Mouse (Mus musculus): ENCODE results near the gene Agfg1. TPM values are rescaled to one million over a fixed set of nuclear protein-coding genes. Genes with fewer than 3 reads are reported as not detected.
A peak's percentile ranks its signal among the peaks of the same experiment; 100 is the strongest.

Agfg1 gene
- polyA plus RNA-seq, 1 experiment: 38.3 TPM

- Histone ChIP-seq H3K27ac (ENCODE audit: insufficient read depth, low read depth, low read length) (no peak overlapping the region), H3K4me1 (ENCODE audit: control insufficient read depth, insufficient read depth, low read length) (peaks cover 8% of the 10 kb centered on the region), H3K4me3 (ENCODE audit: insufficient read depth, low read length) (no peak overlapping the region)
- TF ChIP-seq POLR2A (IDR thresholded peaks at IDR 0.05; ENCODE audit: borderline replicate concordance, low read depth, low read length) (no peak), CTCF (IDR thresholded peaks at IDR 0.05; ENCODE audit: low read depth, low read length) (no peak)
Measured at GRCm38 (mm10) chr1:82820626-82821186, 18.6 kb upstream of the Agfg1 start.

GRCm38 (mm10) chr1:82821846-82822245, 17.4 kb upstream of the Agfg1 start:
- H3K27ac ChIP-seq (ENCODE audit: insufficient read depth, low read depth, low read length): no peak overlapping the region
- no peaks in the 10 kb centered on the region for H3K4me1 ChIP-seq (ENCODE audit: control insufficient read depth, insufficient read depth, low read length)
- no peak overlapping the region for H3K4me3 ChIP-seq (ENCODE audit: insufficient read depth, low read length)
- TF ChIP-seq CTCF (IDR thresholded peaks at IDR 0.05; ENCODE audit: low read depth, low read length) (no peak), POLR2A (IDR thresholded peaks at IDR 0.05; ENCODE audit: borderline replicate concordance, low read depth, low read length) (no peak)

DNA sequence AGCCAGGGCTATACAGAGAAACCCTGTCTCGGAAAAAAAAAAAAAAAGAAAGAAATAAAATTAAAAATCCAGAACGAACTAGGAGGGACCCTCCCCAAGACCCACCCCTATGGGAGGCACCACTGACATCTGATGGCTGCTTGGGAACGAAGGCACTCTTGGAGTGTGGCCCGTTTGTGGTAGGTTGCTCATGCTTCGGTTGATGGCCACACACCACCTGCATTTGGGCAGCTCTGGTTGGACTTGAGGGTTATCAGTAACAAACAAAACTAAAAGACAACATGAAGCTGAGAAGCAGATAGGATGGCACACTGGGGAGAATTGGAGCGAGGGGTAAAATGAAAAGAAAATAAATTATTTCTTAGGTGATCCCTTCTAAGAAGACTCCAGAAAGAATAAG, 15.1 kb upstream of the Agfg1 start:
- no peak overlapping the region for H3K27ac ChIP-seq (ENCODE audit: insufficient read depth, low read depth, low read length)
- H3K4me3 ChIP-seq (ENCODE audit: insufficient read depth, low read length): no peak overlapping the region
- no peaks in the 10 kb centered on the region for H3K4me1 ChIP-seq (ENCODE audit: control insufficient read depth, insufficient read depth, low read length)
- TF ChIP-seq CTCF (IDR thresholded peaks at IDR 0.05; ENCODE audit: low read depth, low read length) (no peak), POLR2A (IDR thresholded peaks at IDR 0.05; ENCODE audit: borderline replicate concordance, low read depth, low read length) (no peak)

GRCm38 (mm10) chr1:82825256-82825655, 14.0 kb upstream of the Agfg1 start:
- no peaks in the 10 kb centered on the region for H3K4me1 ChIP-seq (ENCODE audit: control insufficient read depth, insufficient read depth, low read length)
- TF ChIP-seq POLR2A (IDR thresholded peaks at IDR 0.05; ENCODE audit: borderline replicate concordance, low read depth, low read length): no peak
- TF ChIP-seq CTCF (IDR thresholded peaks at IDR 0.05; ENCODE audit: low read depth, low read length): no peak
- H3K27ac ChIP-seq (ENCODE audit: insufficient read depth, low read depth, low read length): no peak overlapping the region
- H3K4me3 ChIP-seq (ENCODE audit: insufficient read depth, low read length): no peak overlapping the region

- TF ChIP-seq POLR2A (IDR thresholded peaks at IDR 0.05; ENCODE audit: borderline replicate concordance, low read depth, low read length): no peak
- H3K4me1 ChIP-seq (ENCODE audit: control insufficient read depth, insufficient read depth, low read length): no peaks in the 10 kb centered on the region
- no peak overlapping the region for H3K4me3 ChIP-seq (ENCODE audit: insufficient read depth, low read length)
- H3K27ac ChIP-seq (ENCODE audit: insufficient read depth, low read depth, low read length): no peak overlapping the region
Measured at GRCm38 (mm10) chr1:82825783-82826182, 13.5 kb upstream of the Agfg1 start.

GRCm38 (mm10) chr1:82826911-82827310, 12.4 kb upstream of the Agfg1 start:
- Histone ChIP-seq H3K4me1 (ENCODE audit: control insufficient read depth, insufficient read depth, low read length) (peaks cover 7% of the 10 kb centered on the region), H3K4me3 (ENCODE audit: insufficient read depth, low read length) (no peak overlapping the region), H3K27ac (ENCODE audit: insufficient read depth, low read depth, low read length) (no peak overlapping the region)
- TF ChIP-seq POLR2A (IDR thresholded peaks at IDR 0.05; ENCODE audit: borderline replicate concordance, low read depth, low read length) (no peak), CTCF (IDR thresholded peaks at IDR 0.05; ENCODE audit: low read depth, low read length) (no peak)

- no peak overlapping the region for H3K4me3 ChIP-seq (ENCODE audit: insufficient read depth, low read length)
- H3K27ac ChIP-seq (ENCODE audit: insufficient read depth, low read depth, low read length): no peak overlapping the region
- no peak for TF ChIP-seq CTCF (IDR thresholded peaks at IDR 0.05; ENCODE audit: low read depth, low read length)
- no peak for TF ChIP-seq POLR2A (IDR thresholded peaks at IDR 0.05; ENCODE audit: borderline replicate concordance, low read depth, low read length)
- H3K4me1 ChIP-seq (ENCODE audit: control insufficient read depth, insufficient read depth, low read length): peaks cover 30% of the 10 kb centered on the region
Measured at GRCm38 (mm10) chr1:82830771-82831170, 8.5 kb upstream of the Agfg1 start.

DNA sequence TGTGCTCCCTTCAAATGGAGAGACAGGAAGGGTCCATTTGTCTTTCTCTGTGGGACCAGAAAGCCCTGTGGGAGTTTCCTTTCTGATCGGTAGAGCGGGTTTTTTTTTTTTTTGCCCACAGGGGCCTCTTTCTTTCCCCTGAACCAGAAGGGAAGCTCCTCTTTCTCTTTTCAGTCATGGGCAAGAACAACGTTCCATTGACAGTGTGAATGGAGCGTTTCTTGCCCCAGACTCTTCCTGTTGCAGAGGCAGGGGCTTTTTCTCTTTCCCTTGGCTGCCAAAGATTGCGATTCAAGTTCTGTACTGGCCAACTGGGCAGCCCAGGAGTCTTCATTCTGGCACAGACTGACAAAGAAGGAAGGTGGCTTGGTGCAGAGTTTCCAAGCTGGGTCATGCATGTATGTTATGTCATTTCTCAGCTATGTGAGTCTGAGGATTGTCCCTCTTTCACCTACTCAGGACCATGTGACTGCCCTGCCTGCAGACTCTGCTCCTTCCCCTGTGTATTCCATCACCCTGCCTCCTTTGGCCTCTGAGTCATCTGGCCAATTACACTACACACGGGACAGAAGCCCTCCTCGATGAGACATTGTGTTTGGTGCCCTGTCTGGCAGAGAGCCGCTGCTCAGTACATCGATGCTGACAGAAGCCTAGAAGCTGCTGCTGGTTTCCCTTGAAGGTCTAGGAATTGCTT, 7.6 kb upstream of the Agfg1 start:
- TF ChIP-seq CTCF (IDR thresholded peaks at IDR 0.05; ENCODE audit: low read depth, low read length): no peak
- no peak for TF ChIP-seq POLR2A (IDR thresholded peaks at IDR 0.05; ENCODE audit: borderline replicate concordance, low read depth, low read length)
- Histone ChIP-seq H3K27ac (ENCODE audit: insufficient read depth, low read depth, low read length) (peak overlapping the region; percentile 70), H3K4me3 (ENCODE audit: insufficient read depth, low read length) (no peak overlapping the region), H3K4me1 (ENCODE audit: control insufficient read depth, insufficient read depth, low read length) (peaks cover 30% of the 10 kb centered on the region)

DNA sequence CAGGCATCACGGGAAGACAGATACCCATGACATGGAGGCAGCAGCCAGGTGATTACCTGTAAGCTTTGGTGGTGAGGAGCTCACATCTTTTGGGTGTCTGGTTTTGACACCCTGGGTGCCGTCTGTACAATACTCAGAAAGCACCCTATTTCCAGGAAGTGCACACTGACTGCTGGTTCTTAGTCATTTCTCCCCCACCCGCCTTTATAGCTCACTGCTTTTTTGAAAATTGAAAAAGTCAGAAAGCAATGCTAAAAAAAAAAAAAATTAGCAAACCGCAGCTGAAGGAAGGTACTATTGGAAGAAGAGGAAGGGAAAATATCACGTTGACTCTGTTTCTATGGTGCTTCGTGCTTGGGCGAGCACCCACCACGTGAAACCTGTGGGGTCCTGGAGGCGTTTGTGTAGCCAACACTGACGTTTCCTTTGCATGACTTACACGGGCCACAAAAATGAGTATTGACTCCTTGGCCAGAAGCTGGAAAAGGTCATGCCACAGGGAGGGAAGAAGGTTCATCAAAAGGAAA, 6.7 kb upstream of the Agfg1 start:
- TF ChIP-seq CTCF (IDR thresholded peaks at IDR 0.05; ENCODE audit: low read depth, low read length): no peak
- TF ChIP-seq POLR2A (IDR thresholded peaks at IDR 0.05; ENCODE audit: borderline replicate concordance, low read depth, low read length): no peak
- H3K27ac ChIP-seq (ENCODE audit: insufficient read depth, low read depth, low read length): peak overlapping the region; percentile 70
- H3K4me1 ChIP-seq (ENCODE audit: control insufficient read depth, insufficient read depth, low read length): peaks cover 30% of the 10 kb centered on the region
- H3K4me3 ChIP-seq (ENCODE audit: insufficient read depth, low read length): no peak overlapping the region

GRCm38 (mm10) chr1:82833501-82833900, 5.8 kb upstream of the Agfg1 start:
- TF ChIP-seq POLR2A (IDR thresholded peaks at IDR 0.05; ENCODE audit: borderline replicate concordance, low read depth, low read length) (no peak), CTCF (IDR thresholded peaks at IDR 0.05; ENCODE audit: low read depth, low read length) (no peak)
- no peak overlapping the region for H3K4me3 ChIP-seq (ENCODE audit: insufficient read depth, low read length)
- peaks cover 30% of the 10 kb centered on the region for H3K4me1 ChIP-seq (ENCODE audit: control insufficient read depth, insufficient read depth, low read length)
- no peak overlapping the region for H3K27ac ChIP-seq (ENCODE audit: insufficient read depth, low read depth, low read length)
